Mouse (Mus musculus): ENCODE data around the gene Vrtn. TPM values are rescaled to one million over a fixed set of nuclear protein-coding genes. Genes with fewer than 3 reads are reported as not detected.

Gene Vrtn
- total and polyA plus RNA-seq, 3 experiments, result 0.05 TPM; not detected in 2

- Histone ChIP-seq H3K4me3 (ENCODE audit: low read depth, low read length) (no peak overlapping the region), H3K27me3 (ENCODE audit: insufficient read depth, low read length) (peaks cover 36% of the 10 kb centered on the region), H3K36me3 (replicated peaks) (no peaks in the 10 kb centered on the region), H3K4me1 (ENCODE audit: insufficient read depth, low read depth, low read length) (no peaks in the 10 kb centered on the region), H3K9me3 (replicated peaks) (no peaks in the 10 kb centered on the region)
- ATAC-seq (ENCODE audit: extremely low read depth, insufficient number of reproducible peaks, low FRiP score, poor library complexity, severe bottlenecking), result no peak
- no peak for DNase-seq (ENCODE audit: low spot score)
- TF ChIP-seq TAL1 (conservative IDR thresholded peaks at IDR 0.05; ENCODE audit: low read depth, low read length) (no peak), GATA1 (IDR thresholded peaks at IDR 0.05; ENCODE audit: borderline replicate concordance, low read length) (no peak), POLR2AphosphoS5 (IDR thresholded peaks at IDR 0.05; ENCODE audit: insufficient replicate concordance, low read depth, low read length) (no peak), CTCF (IDR thresholded peaks at IDR 0.05; ENCODE audit: low read depth, low read length) (no peak), GATA2 (IDR thresholded peaks at IDR 0.05; ENCODE audit: borderline replicate concordance, low read depth, low read length) (no peak)
Measured at GRCm38 (mm10) chr12:84631867-84632266, 9.0 kb upstream of the Vrtn start.

GRCm38 (mm10) chr12:84640253-84640652 is 566 bp upstream of the Vrtn start:
- H3K36me3 ChIP-seq (replicated peaks), result no peaks in the 10 kb centered on the region
- TF ChIP-seq GATA1 (IDR thresholded peaks at IDR 0.05; ENCODE audit: borderline replicate concordance, low read length), result no peak
- ATAC-seq (ENCODE audit: extremely low read depth, insufficient number of reproducible peaks, low FRiP score, poor library complexity, severe bottlenecking), result no peak
- no peak overlapping the region for H3K4me3 ChIP-seq (ENCODE audit: low read depth, low read length)
- H3K4me1 ChIP-seq (ENCODE audit: insufficient read depth, low read depth, low read length), result peaks cover 3% of the 10 kb centered on the region; the same call in 1 of the 2 replicates
- H3K9me3 ChIP-seq (replicated peaks), result no peaks in the 10 kb centered on the region
- H3K27me3 ChIP-seq (ENCODE audit: insufficient read depth, low read length), result peaks cover 42% of the 10 kb centered on the region
- no peak for DNase-seq (ENCODE audit: low spot score)

- DNase-seq (ENCODE audit: low spot score), result no peak
- Histone ChIP-seq H3K36me3 (replicated peaks) (no peaks in the 10 kb centered on the region), H3K9me3 (replicated peaks) (no peaks in the 10 kb centered on the region), H3K27me3 (ENCODE audit: insufficient read depth, low read length) (peaks cover 20% of the 10 kb centered on the region), H3K4me1 (ENCODE audit: insufficient read depth, low read depth, low read length) (peaks cover 5% of the 10 kb centered on the region), H3K4me3 (ENCODE audit: low read depth, low read length) (no peak overlapping the region)
- TF ChIP-seq POLR2AphosphoS5 (IDR thresholded peaks at IDR 0.05; ENCODE audit: insufficient replicate concordance, low read depth, low read length) (no peak), GATA1 (IDR thresholded peaks at IDR 0.05; ENCODE audit: borderline replicate concordance, low read length) (no peak), GATA2 (IDR thresholded peaks at IDR 0.05; ENCODE audit: borderline replicate concordance, low read depth, low read length) (no peak)
- no peak for ATAC-seq (ENCODE audit: extremely low read depth, insufficient number of reproducible peaks, low FRiP score, poor library complexity, severe bottlenecking)
Measured at GRCm38 (mm10) chr12:84650234-84650633, 9.4 kb downstream of the Vrtn start.

- TF ChIP-seq GATA2 (IDR thresholded peaks at IDR 0.05; ENCODE audit: borderline replicate concordance, low read depth, low read length) (no peak), CTCF (IDR thresholded peaks at IDR 0.05; ENCODE audit: low read depth, low read length) (peak; percentile 96)
- ATAC-seq (ENCODE audit: extremely low read depth, insufficient number of reproducible peaks, low FRiP score, poor library complexity, severe bottlenecking) (peak; percentile 15), DNase-seq (ENCODE audit: low spot score) (peak; percentile 44)
- Histone ChIP-seq H3K27me3 (ENCODE audit: insufficient read depth, low read length) (peaks cover 23% of the 10 kb centered on the region), H3K4me3 (ENCODE audit: low read depth, low read length) (no peak overlapping the region), H3K9me3 (replicated peaks) (no peaks in the 10 kb centered on the region), H3K36me3 (replicated peaks) (no peaks in the 10 kb centered on the region), H3K4me1 (ENCODE audit: insufficient read depth, low read depth, low read length) (peaks cover 5% of the 10 kb centered on the region; the same call in 1 of the 2 replicates)
Measured at GRCm38 (mm10) chr12:84653912-84654311, 13.1 kb downstream of the Vrtn start.

GRCm38 (mm10) chr12:84670555-84670954 is 29.7 kb downstream of the Vrtn start:
- H3K4me1 ChIP-seq (ENCODE audit: insufficient read depth, low read depth, low read length), result 0 out of 2 replicates have a peak, but pooled peaks cover 5% of the 10 kb centered on the region
- ATAC-seq (ENCODE audit: extremely low read depth, insufficient number of reproducible peaks, low FRiP score, poor library complexity, severe bottlenecking) (no peak), DNase-seq (ENCODE audit: low spot score) (no peak)
- H3K4me3 ChIP-seq (ENCODE audit: low read depth, low read length), result no peak overlapping the region
- H3K27me3 ChIP-seq (ENCODE audit: insufficient read depth, low read length), result peaks cover 14% of the 10 kb centered on the region; the same call in 1 of the 2 replicates
- no peaks in the 10 kb centered on the region for H3K36me3 ChIP-seq (replicated peaks)
- H3K9me3 ChIP-seq (replicated peaks), result peaks cover 2% of the 10 kb centered on the region; the same call in 1 of the 2 replicates
- 0 out of 2 replicates have a peak, but pooled peaks have one; percentile 6 for TF ChIP-seq CTCF (IDR thresholded peaks at IDR 0.05; ENCODE audit: low read depth, low read length)
- no peak for TF ChIP-seq GATA2 (IDR thresholded peaks at IDR 0.05; ENCODE audit: borderline replicate concordance, low read depth, low read length)
- TF ChIP-seq TAL1 (conservative IDR thresholded peaks at IDR 0.05; ENCODE audit: low read depth, low read length), result no peak
- TF ChIP-seq GATA1 (IDR thresholded peaks at IDR 0.05; ENCODE audit: borderline replicate concordance, low read length), result no peak
- no peak for TF ChIP-seq POLR2AphosphoS5 (IDR thresholded peaks at IDR 0.05; ENCODE audit: insufficient replicate concordance, low read depth, low read length)

GRCm38 (mm10) chr12:84671646-84672045 is 30.8 kb downstream of the Vrtn start:
- Histone ChIP-seq H3K4me3 (ENCODE audit: low read depth, low read length) (no peak overlapping the region), H3K4me1 (ENCODE audit: insufficient read depth, low read depth, low read length) (0 out of 2 replicates have a peak, but pooled peaks cover 5% of the 10 kb centered on the region), H3K27me3 (ENCODE audit: insufficient read depth, low read length) (peaks cover 19% of the 10 kb centered on the region; the same call in 1 of the 2 replicates), H3K36me3 (replicated peaks) (no peaks in the 10 kb centered on the region), H3K9me3 (replicated peaks) (peaks cover 2% of the 10 kb centered on the region; the same call in 1 of the 2 replicates)
- DNase-seq (ENCODE audit: low spot score) (no peak), ATAC-seq (ENCODE audit: extremely low read depth, insufficient number of reproducible peaks, low FRiP score, poor library complexity, severe bottlenecking) (no peak)
- TF ChIP-seq POLR2AphosphoS5 (IDR thresholded peaks at IDR 0.05; ENCODE audit: insufficient replicate concordance, low read depth, low read length) (no peak), GATA1 (IDR thresholded peaks at IDR 0.05; ENCODE audit: borderline replicate concordance, low read length) (no peak), GATA2 (IDR thresholded peaks at IDR 0.05; ENCODE audit: borderline replicate concordance, low read depth, low read length) (no peak), CTCF (IDR thresholded peaks at IDR 0.05; ENCODE audit: low read depth, low read length) (no peak), TAL1 (conservative IDR thresholded peaks at IDR 0.05; ENCODE audit: low read depth, low read length) (no peak)
